Mouse (Mus musculus) ES-Bruce4 (cell line): ENCODE measurements around the gene Igf1r.

ENCODE experiments used
- CTCF ChIP-seq: IDR thresholded peaks from one replicate; pipeline ENCODE4 v1.8.1; 2011; ENCODE audit warnings: low read depth, low read length
- POLR2A ChIP-seq: IDR thresholded peaks from one replicate; pipeline ENCODE4 v1.8.1; 2011; ENCODE audit warnings: low read length; ENCODE audit not compliant: insufficient read depth

DNA sequence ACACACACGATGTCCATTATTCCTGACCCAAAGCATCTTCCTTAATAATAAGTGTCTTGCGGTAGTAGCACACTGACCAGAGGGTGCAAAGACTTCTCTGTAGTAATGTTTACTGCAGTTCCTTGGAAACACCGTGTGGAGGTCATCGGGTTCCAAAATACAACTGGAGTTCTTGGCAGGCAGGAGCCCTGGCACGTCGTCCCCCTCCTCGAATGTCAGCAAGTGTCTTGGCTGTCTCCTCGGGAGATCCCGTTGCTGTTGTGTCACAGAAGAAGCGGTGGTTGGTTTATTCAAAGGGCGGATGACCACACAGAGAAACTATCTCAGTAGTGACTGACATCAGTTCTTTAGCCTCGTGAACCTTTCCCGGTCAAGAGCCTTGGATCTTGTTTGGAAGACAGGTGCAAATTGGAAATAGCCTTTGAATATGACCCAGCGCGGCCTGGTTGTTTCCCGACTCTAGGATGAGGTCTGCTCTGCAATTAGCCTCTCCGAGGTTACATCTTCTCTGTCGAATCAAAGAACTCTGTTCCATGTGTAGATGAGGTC lies 263.0 kb downstream of the Igf1r start:
- TF ChIP-seq POLR2A (no peak), CTCF (no peak)
